Mouse (Mus musculus) heart, embryonic 12.5 days (tissue): ENCODE results near the gene Hist2h2ac. TPM values are rescaled to one million over a fixed set of nuclear protein-coding genes. Genes with fewer than 3 reads are reported as not detected.
A peak's percentile ranks its signal among the peaks of the same experiment; 100 is the strongest.

Source experiments
- ATAC-seq: fragments of 200-750 bp; cut with Nextera tagmentation; 2 replicates; pipeline ENCODE4 v1.8.0; 2017; ENCODE audit warnings: moderate TSS enrichment, moderate library complexity; ENCODE audit not compliant: insufficient number of reproducible peaks, low FRiP score
- H3K27ac ChIP-seq: fragments of 300-500 bp; sonication (generic); 2 replicates; pipeline ENCODE4 v1.5.1; 2016; ENCODE audit warnings: mild to moderate bottlenecking, moderate library complexity; ENCODE audit not compliant: poor library complexity, severe bottlenecking
- H3K27me3 ChIP-seq: fragments of 300-500 bp; sonication (generic); replicated peaks from 2 replicates; pipeline ENCODE4 v1.6.1; 2016; ENCODE audit warnings: mild to moderate bottlenecking, moderate library complexity
- H3K36me3 ChIP-seq: fragments of 300-500 bp; sonication (generic); 2 replicates; pipeline ENCODE4 v1.6.1; 2016; ENCODE audit warnings: mild to moderate bottlenecking, moderate library complexity
- H3K4me1 ChIP-seq: fragments of 300-500 bp; sonication (generic); replicated peaks from 2 replicates; pipeline ENCODE4 v1.6.1; 2016; ENCODE audit warnings: mild to moderate bottlenecking
- H3K4me2 ChIP-seq: fragments of 300-500 bp; sonication (generic); 2 replicates; pipeline ENCODE4 v1.6.1; 2016; ENCODE audit warnings: mild to moderate bottlenecking, moderate library complexity
- H3K4me3 ChIP-seq: fragments of 300-500 bp; sonication (generic); 2 replicates; pipeline ENCODE4 v1.5.1; 2016; ENCODE audit warnings: mild to moderate bottlenecking
- H3K9ac ChIP-seq: fragments of 300-500 bp; sonication (generic); 2 replicates; pipeline ENCODE4 v1.6.1; 2016; ENCODE audit warnings: mild to moderate bottlenecking, moderate library complexity
- H3K9me3 ChIP-seq: fragments of 300-500 bp; sonication (generic); replicated peaks from 2 replicates; pipeline ENCODE4 v1.6.1; 2016; ENCODE audit warnings: mild to moderate bottlenecking, moderate library complexity
- WGBS: fragments of 180-500 bp; shearing (Covaris S2); methylation state at CpG from one replicate; pipeline ENCODE4 v1.1.7; 2016; 5-methylcytosine and 5-hydroxymethylcytosine counted together
- polyA plus RNA-seq: library from polyadenylated mRNA; unstranded; fragments of >200 nt; fragmentation: Nextera tagmentation; extraction: Ambion mirVana; gene quantifications from 2 replicates; pipeline ENCODE4 v1.2.1, GENCODE M21; 2016

Hist2h2ac gene
- polyA plus RNA-seq, 1 experiment from 2014 or later, result 5.9 TPM

DNA sequence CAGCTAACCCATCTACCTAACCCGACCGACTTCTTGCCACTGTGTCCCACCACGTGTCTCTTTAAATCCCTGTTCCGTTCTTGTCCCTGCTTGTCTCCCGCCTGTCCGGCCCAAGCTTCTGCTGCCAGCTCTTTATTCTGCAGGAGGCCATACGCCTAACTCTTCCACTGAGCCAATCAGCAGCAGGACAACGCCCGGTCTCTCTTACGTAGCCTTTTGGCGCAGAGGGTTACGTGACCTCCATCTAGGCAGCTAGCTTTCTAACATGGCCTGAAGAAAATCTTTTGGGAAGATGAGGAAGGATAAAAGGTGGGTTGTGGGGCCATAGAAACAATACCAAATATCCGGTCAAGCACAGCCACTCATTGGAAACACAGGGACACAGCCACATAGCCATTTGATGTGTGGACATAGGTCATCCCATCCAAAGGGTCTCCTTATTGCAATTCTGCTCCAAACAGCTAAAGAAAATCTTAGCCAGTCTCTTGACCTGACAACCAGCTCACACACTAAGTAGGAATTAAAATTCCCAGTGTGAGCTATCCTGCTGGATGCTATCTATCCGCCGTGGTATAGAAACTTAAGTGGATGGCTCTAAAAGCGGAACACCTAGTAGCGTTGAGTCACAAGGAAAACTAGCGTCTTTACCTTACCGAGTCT is 41.7 kb upstream of the Hist2h2ac start:
- 1% methylated on average over 19 of the region's 19 CpGs for WGBS
- Histone ChIP-seq H3K36me3 (no peaks in the 10 kb centered on the region), H3K4me2 (peak overlapping the region; percentile 91), H3K27ac (peak overlapping the region; percentile 99), H3K27me3 (no peaks in the 10 kb centered on the region), H3K9ac (peak overlapping the region; percentile 92), H3K4me1 (peaks cover 12% of the 10 kb centered on the region), H3K9me3 (no peaks in the 10 kb centered on the region), H3K4me3 (peak overlapping the region; percentile 77)
- ATAC-seq, result peak; percentile 86

DNA sequence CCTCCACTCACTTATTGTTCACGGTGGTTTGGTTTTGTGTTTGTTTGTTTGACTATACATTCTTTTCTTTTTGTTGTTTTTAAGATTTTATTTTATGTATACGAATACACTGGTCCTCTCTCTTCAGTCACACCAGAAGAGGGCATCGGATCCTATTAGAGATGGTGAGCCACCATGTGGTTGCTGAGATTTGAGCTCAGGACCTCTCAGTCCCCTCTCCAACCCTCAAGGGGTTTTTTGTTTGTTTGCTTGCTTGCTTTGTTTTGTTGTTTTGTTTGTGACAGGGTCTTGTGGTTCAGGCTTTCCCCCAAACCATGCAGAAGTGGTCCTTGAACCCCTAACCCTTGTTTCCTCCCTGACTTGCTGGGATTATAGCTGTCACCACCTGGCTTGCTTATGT is 40.9 kb upstream of the Hist2h2ac start:
- Histone ChIP-seq H3K4me2 (peak overlapping the region; percentile 91), H3K36me3 (no peaks in the 10 kb centered on the region), H3K4me1 (peaks cover 12% of the 10 kb centered on the region), H3K27me3 (no peaks in the 10 kb centered on the region), H3K9ac (peak overlapping the region; percentile 92), H3K9me3 (no peaks in the 10 kb centered on the region), H3K4me3 (peak overlapping the region; percentile 77; the same call in 1 of the 2 replicates), H3K27ac (peak overlapping the region; percentile 99)
- no peak for ATAC-seq
- WGBS, result 62% methylated on average over 3 of the region's 3 CpGs

DNA sequence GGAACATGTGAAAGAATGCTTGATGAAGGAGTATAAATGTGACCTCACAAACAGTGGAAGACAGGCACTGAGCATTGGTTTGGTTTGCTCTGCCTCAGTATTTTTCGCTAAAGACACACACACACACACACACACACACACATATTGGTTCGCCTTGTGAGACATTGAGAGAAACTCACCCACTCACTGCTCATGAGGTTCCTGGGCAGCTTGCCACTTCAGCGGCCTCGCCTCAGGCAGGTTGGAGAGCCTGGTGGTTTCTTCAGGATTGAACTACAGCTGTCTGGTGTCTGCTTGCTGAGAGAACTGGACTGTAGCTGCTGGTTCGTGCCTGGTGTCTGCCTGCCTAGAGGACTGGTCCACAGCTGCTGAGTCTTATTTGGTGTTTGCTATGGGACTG is 39.5 kb upstream of the Hist2h2ac start:
- 91% methylated on average over 5 of the region's 5 CpGs for WGBS
- Histone ChIP-seq H3K36me3 (no peaks in the 10 kb centered on the region), H3K4me3 (no peak overlapping the region), H3K4me1 (peaks cover 23% of the 10 kb centered on the region), H3K27me3 (no peaks in the 10 kb centered on the region), H3K27ac (no peak overlapping the region), H3K9ac (no peak overlapping the region), H3K4me2 (no peak overlapping the region), H3K9me3 (no peaks in the 10 kb centered on the region)
- no peak for ATAC-seq

DNA sequence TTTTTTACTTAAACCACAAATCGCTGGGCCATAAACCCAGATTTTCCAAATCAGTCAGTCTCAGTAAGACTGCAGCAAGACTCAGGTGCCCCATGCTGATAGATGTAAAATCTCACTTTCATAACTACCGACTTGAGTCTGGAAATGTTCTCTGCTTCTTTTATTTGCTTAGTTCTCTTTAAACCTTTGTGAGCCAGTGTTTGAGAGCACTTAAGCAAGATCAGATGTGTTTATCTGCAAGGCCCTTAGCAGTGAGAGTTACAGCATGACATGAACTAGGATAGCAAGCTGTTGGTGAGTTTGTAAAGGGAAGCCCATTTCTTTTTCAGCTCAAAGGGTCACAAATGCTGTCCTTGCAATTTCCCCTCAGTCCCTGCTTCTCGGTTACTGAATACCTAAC is 36.5 kb upstream of the Hist2h2ac start:
- Histone ChIP-seq H3K9me3 (no peaks in the 10 kb centered on the region), H3K9ac (no peak overlapping the region)

DNA sequence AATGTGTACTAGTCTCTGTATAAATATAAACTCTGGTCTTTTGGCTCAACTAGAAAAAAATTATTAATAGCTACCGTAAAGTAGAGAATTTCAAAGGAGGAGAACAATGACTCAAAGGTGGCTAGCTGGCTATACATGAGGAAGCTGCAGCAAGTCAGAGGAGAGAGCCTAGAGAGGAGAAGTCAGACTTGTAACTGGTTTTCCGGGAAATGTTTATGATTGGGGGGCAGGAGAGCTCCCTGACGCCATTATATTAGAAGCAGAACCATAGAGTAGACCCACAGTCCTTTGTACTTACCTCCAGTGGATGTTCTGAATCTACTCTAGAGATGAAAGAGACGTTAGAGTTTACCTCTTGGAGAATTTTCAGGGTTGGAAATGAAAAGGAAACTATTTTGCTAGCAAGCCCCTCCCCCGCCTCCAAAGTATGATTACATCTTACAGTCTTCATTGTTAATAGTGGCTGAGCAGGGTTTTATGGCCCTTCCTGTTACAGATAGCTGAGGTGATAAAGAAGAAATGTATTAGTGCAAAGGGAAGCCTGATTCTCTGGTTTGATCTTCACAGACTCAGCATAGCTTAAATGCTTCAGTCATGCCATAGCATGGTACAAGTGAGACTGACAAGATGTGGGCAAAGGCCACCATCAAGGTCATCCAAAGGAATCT is 35.4 kb upstream of the Hist2h2ac start:
- Histone ChIP-seq H3K36me3 (no peaks in the 10 kb centered on the region), H3K4me2 (no peak overlapping the region), H3K9ac (no peak overlapping the region), H3K27me3 (no peaks in the 10 kb centered on the region), H3K9me3 (no peaks in the 10 kb centered on the region), H3K27ac (no peak overlapping the region), H3K4me3 (no peak overlapping the region), H3K4me1 (peaks cover 17% of the 10 kb centered on the region)
- no peak for ATAC-seq
- 76% methylated on average over 5 of the region's 5 CpGs for WGBS

More for the DNA sequence above, 36.5 kb upstream of the Hist2h2ac start:
- 70% methylated on average over 3 of the region's 3 CpGs for WGBS
- Histone ChIP-seq H3K4me1 (peaks cover 23% of the 10 kb centered on the region), H3K27me3 (no peaks in the 10 kb centered on the region), H3K27ac (no peak overlapping the region), H3K36me3 (no peaks in the 10 kb centered on the region), H3K4me2 (no peak overlapping the region), H3K4me3 (no peak overlapping the region)
- no peak for ATAC-seq

DNA sequence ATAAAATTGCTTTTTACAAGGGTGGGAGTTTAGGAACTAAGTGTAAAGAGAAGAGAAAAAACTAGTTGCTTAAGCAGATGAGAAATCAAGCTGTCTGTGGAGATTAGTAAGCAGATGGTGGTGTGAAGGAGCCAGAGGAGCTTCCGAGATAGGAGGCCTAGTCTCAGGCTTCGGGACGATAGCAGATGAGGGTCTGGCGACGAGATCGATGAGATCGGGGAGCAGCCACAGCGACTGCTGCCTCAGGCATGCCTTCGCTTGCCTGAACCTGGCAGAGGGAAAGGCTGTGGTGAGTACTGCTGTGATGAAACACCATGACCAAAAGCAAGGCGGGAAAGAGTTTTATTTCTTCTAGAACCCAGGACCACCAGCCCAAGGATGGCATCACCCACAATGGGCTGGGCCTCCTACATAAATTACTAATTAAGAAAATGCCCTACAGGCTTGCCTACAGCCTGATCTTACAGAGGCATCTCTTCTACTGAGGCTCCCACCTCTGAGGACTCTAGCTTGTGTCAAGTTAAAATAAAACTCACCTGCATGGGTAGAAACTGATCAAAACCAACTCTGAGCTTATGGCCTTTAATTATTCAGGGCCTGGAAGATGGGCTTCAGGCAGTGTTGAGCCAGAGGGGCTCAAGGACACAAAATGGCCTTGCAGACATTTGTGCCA is 34.1 kb upstream of the Hist2h2ac start:
- H3K9me3 ChIP-seq, result no peaks in the 10 kb centered on the region
- H3K4me1 ChIP-seq, result peaks cover 29% of the 10 kb centered on the region
- no peak overlapping the region for H3K27ac ChIP-seq
- H3K36me3 ChIP-seq, result no peaks in the 10 kb centered on the region
- H3K9ac ChIP-seq, result peak overlapping the region; percentile 12; the same call in 1 of the 2 replicates
- peak; percentile 51; the same call in 1 of the 2 replicates for ATAC-seq
- H3K4me2 ChIP-seq, result peak overlapping the region; percentile 31; the same call in 1 of the 2 replicates
- 23% methylated on average over 10 of the region's 10 CpGs for WGBS
- no peak overlapping the region for H3K4me3 ChIP-seq
- no peaks in the 10 kb centered on the region for H3K27me3 ChIP-seq

DNA sequence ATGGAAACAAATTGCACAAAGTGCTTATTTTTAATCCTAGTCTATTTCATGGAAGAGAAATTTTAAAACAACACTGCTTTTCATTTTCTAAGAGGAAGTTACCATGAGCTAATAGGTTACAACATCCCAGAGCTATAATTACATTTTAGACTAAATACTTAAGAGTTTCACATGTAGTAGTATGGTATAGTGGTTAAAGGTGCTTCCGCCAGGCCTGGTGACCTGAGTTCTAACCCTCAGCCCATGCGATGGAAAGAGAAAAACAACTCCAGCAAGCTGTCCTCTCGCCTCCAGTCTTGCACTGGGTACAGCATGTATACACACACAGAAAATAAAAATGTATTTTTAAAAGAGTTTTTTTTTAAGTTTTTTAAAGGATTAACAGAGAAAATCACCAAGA is 31.1 kb upstream of the Hist2h2ac start:
- Histone ChIP-seq H3K9me3 (no peaks in the 10 kb centered on the region), H3K4me1 (peaks cover 45% of the 10 kb centered on the region), H3K27ac (no peak overlapping the region), H3K4me2 (no peak overlapping the region), H3K9ac (no peak overlapping the region), H3K36me3 (no peaks in the 10 kb centered on the region), H3K4me3 (no peak overlapping the region), H3K27me3 (no peaks in the 10 kb centered on the region)
- 89% methylated on average over 3 of the region's 3 CpGs for WGBS
- ATAC-seq, result no peak

DNA sequence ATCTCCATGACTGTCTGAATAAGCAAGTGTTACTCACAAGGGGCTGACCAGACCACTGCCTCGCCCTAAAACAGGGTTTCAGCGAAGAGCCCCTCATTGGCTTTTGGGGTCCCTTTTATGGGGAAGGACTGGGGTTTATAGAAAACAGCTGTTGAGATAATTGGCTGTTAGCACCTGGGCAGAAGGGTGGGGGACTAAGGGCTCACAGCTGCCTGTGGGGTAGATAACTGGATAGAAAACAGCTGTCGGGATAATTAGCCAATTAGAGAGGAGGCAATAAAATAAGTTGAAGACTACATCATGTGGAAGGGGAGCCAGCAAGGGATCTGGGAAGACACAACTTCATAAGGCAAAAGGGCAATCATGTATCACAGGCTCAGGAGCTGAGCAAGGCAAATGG is 30.2 kb upstream of the Hist2h2ac start:
- Histone ChIP-seq H3K9me3 (no peaks in the 10 kb centered on the region), H3K4me2 (no peak overlapping the region), H3K27me3 (no peaks in the 10 kb centered on the region), H3K4me3 (no peak overlapping the region), H3K27ac (no peak overlapping the region), H3K36me3 (no peaks in the 10 kb centered on the region), H3K9ac (no peak overlapping the region), H3K4me1 (peaks cover 39% of the 10 kb centered on the region)
- no peak for ATAC-seq
- whole genome bisulfite sequencing, result 52% methylated on average over 3 of the region's 3 CpGs

DNA sequence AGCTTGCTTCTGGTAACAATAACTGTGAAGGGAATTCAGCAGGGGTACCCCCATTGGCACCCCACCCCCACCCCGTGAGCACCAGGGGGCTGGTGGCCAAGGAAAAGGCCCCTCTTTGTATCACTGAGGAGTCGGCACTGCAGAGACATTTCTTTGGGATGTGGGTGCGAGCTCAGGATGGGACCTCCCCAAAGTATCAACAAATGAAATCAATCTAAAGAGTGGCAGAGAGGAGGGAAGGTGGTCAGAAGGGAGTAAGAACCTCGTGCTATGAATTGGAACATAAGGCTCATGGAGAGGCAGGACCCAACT is 28.3 kb upstream of the Hist2h2ac start:
- Histone ChIP-seq H3K4me1 (peaks cover 32% of the 10 kb centered on the region), H3K4me2 (peak overlapping the region; percentile 27), H3K27ac (no peak overlapping the region), H3K9me3 (no peaks in the 10 kb centered on the region), H3K36me3 (no peaks in the 10 kb centered on the region), H3K9ac (no peak overlapping the region), H3K4me3 (0 out of 2 replicates have a peak overlapping the region, but pooled peaks have one; percentile 48), H3K27me3 (no peaks in the 10 kb centered on the region)
- 54% methylated on average over 4 of the region's 4 CpGs for WGBS
- ATAC-seq, result no peak

DNA sequence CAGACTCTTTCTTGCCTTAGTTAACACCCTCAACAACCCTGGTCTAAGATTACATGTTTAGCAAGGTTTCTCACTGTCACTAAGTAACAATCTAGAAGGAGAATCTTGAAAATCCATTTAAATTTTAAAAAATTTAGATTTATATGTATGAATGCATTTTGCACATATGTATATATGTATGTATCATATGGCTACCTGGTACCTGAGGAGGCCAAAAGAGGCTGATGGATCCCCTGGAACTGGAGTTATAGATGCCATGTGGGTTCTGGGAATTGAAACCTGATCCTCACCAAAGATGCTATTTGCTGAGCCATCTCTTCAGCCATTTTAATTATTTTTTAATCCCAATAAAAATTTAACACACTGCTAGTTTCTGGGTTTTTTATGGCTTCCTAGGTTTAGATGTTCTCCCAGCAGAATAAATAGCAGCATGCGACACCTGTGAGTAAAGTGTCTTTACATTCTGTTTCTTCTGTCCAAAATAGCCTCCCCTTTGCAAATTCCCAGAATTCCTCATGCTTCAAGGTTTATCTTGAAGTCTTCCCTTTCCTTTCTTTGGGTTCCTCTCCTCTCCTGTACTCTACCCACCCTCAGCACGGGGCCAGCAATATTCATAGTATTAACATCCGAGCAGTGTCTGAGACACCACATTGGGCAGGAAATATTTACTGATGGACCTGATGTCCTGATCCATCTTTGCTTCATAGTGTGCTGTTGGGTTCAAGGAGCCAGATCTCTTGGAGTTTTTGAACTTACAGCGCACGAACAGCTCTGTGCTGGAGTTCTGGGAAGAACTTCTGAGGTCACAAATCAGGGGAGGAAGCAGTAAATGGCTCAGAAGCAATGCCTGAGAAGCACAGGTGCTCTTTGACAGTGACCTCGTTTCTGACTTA is 27.7 kb upstream of the Hist2h2ac start:
- H3K27ac ChIP-seq, result no peak overlapping the region
- no peak overlapping the region for H3K9ac ChIP-seq
- no peaks in the 10 kb centered on the region for H3K9me3 ChIP-seq
- no peaks in the 10 kb centered on the region for H3K36me3 ChIP-seq
- 47% methylated on average over 6 of the region's 6 CpGs for WGBS
- H3K4me3 ChIP-seq, result peak overlapping the region; percentile 48
- H3K4me1 ChIP-seq, result peaks cover 35% of the 10 kb centered on the region
- peak overlapping the region; percentile 27 for H3K4me2 ChIP-seq
- no peak for ATAC-seq
- H3K27me3 ChIP-seq, result no peaks in the 10 kb centered on the region
